Mouse (Mus musculus) ovary, adult 18-20 months (tissue): ENCODE measurements around the gene Fermt2.
A peak's percentile ranks its signal among the peaks of the same experiment; 100 is the strongest.
"Not testable (repeated sequence)": the region's sequence is repeated elsewhere in the genome, so short reads cannot be mapped to it uniquely, and the experiment has no call there.

ENCODE experiments used
- DNase-seq: peaks from one replicate; pipeline ENCODE4 v3.0.0; 2022; ENCODE audit warnings: low spot score, mixed read lengths

Fermt2 gene

DNA sequence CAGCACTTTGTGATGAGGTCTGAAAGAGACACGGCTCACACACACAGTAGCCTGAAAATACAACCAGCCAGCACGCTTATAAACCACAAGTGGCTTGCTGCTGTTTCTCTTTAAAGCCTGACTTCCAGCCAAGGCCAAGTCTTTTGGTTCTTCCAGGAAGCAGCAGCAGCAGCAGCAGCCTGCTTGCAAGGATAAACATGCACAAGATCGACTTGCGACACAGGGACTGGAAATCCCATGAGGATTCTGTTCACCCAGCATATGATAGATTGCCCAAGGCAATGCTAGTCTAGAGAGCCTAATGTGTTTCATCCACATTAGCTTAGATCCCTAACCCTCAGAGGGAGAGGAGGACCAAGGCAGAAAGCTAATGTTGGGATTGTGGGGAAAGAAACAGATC lies 22.0 kb downstream of the Fermt2 start:
- DNase-seq, result peak; percentile 61

DNA sequence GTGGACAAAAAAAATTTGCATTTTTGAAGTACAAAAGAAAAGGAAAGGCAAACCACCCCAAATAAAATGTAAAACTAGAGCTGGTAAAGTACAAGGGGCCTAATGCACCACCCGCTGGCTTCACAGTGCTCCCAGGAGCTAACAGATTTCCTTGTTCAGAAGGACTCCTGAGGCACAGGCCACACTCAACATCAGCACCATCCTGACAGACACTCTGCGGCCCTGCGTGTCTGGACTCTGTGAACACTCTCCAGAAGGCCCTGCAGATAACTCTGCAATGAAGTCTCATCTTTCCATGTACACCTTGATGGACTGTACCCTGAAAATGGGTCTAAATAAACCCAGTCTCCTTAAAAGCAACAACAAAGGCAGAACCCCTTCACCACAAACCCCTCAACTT lies 22.5 kb downstream of the Fermt2 start:
- DNase-seq, result no peak

DNA sequence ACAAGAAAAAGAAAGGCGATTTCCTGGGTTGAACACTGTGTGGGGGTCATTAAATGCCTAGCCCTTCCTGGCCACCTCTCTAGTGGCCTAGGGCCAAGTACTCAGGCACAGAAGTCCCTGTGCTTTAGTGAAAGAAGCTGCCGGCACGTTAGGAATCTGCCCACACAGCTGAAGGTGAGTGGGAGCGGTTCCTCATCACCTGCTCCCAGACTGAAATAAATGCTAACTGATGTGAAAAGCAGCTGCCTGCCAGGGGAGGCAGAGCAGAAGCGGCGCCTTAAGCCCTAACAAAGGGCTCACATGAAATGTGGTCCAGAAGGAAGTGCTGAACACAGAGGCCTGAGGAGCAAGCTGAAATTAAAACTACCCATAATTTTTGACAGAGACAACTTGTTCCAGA lies 22.9 kb downstream of the Fermt2 start:
- peak; percentile 25 for DNase-seq

DNA sequence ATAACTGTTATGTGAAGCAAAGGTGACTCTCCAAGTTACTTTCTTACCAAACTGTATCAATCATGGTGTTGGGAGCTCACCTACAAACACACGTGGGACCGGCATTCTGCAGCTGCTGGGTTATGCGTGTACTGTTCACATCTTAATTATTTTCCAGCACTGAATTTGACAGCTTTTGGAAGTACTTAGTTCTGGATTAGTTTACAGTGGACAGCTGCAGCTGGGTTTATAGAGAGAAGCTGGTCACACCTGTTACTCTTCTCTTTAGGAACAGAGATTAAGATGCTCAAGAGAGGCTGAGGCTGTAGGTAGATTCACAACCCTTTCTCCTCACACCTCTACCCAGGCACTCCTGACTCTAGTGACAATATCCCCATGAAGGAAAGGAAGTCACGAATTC lies 23.8 kb downstream of the Fermt2 start:
- DNase-seq, result no peak

DNA sequence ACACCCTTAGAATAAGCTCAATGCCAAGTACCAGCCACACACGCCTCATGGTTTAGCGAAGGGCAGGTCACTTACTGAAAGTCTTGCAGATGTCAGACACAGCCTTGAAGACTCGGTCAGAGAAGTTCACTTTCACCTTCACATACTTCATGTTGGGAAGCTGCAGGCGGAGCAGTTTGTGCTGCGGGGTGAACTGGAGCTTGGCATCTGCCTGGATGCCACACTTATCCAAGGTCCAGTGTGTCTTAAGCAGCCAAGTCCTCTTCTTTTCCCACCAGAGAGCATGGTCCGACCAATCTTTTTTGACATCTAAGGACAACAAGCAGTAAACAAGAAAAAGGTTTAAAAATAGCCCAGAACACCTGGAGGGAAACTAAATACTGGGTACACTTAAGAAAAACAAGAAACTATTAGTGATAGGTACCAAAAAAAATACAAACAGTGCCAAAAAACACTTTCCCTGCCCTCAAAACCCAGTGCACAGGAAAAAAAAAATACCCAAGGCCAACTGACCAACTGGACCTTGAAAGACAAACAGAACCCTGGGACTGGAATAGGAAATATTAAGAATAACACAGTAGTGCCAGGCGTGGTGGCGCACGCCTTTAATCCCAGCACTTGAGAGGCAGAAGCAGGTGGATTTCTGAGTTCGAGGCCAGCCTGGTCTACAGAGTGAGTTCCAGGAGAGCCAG lies 25.4 kb downstream of the Fermt2 start:
- DNase-seq, result peak; percentile 65

DNA sequence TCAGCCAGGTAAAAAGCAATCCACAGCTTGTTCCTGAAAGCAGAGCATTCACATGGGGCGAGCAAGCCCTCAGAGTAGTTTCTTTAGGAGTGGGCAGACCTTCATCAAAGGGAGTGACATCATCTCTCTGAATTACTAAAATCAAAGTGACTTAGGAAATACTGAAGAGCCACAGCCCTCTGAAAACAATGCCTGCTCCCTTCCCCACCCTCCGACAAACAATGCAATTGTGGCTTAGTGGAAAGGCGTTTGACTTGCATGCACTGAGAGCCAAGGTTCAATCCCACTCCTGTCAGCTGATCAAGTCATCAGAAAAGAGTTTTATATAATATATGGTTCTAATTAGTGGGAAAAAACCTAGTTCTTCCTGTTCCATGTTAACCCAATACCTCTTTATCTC lies 26.0 kb downstream of the Fermt2 start:
- no peak for DNase-seq

DNA sequence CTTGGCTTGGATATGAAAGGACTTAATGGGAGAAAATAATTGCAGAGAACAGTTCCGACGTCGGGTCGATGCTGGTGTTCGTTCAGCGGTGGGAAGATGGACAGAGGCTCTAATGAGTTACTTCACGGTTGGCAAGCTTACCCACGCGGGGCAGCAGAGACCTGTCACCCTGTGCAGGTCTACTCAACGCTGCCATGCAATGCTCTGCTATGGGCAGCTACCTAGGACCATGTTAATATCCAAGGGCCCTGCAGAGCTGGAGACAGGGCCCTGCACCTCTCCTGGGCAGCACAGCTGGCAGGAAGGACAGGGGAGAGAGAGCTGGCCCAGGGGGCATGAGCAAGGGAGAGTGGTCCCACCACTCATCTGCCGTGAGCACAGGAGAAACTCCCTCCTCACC lies 29.9 kb downstream of the Fermt2 start:
- DNase-seq, result no peak

DNA sequence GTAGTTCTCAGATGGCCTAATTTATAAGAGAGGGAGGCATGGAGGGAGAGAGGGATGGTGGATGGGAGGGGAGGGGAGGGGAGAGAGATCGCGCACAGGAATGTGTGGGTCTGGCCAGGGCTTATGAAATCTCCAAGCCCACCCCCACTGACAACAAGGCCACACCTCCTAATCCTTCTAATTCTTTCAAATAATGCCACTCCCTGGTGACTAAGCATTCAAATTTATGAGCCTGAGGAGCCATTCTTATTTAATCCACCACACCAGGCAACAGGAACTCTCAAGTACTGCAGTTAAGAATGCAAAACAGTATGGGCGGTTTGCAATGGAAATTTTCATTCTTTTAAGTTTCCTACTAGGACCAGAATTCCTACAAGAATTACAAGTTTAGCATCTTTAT lies 32.8 kb downstream of the Fermt2 start:
- DNase-seq, result no peak

DNA sequence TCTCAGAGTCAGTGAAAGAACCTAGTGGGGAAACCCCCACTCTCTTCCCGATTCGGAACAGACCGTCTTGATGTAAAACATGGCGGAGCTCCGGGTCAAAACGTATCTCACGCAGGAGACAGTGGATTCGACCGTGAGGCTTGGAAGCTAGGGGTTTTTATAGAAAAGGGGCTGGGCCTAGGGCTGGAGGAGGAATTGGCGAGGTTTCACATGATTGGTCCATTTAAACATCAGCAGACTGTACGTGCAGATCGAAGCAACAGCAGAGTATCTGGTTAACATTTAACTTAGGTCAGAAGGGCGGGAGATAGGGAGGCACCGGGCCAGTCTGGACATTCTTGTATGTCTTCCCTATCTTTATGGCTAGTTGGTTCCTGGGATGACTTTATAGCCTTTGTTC lies 34.1 kb downstream of the Fermt2 start:
- DNase-seq, result not testable (repeated sequence)

DNA sequence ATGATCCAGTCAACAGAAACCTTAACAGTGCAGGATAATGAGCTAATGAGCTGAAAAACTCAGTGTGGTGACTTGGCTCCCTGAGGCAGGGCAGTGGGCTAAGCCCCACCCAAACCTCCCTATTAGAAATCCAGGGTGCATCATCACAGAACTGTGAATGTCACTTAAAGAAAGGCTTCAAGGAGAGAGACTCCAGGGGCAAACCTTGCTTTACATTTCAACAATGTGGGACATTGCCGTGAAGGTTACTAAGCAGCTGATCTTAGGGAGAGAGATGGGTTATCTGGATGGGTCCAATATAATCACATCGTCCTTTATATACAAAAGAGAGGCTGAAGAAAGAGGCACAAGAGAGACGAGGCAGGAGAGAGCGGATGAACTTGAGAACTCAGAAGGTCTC lies 36.0 kb downstream of the Fermt2 start:
- no peak for DNase-seq

DNA sequence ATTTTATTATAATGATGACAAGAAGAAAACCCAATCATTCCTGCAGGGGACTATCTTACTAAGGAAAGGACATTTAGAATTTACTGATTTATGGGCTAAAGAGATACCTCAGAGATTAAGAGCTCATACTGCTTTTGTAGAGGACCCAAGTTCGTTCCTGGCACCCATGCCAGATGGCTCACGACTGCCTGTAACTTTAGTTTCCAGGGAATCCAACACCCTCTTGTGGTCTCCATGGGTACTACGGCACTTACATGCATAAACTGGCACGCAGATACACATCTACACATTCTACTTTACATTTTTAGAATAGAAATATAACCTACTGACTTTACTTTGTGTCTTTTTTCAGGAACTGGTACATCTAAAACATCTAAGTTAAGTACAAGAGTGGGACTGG lies 37.2 kb downstream of the Fermt2 start:
- DNase-seq, result no peak

DNA sequence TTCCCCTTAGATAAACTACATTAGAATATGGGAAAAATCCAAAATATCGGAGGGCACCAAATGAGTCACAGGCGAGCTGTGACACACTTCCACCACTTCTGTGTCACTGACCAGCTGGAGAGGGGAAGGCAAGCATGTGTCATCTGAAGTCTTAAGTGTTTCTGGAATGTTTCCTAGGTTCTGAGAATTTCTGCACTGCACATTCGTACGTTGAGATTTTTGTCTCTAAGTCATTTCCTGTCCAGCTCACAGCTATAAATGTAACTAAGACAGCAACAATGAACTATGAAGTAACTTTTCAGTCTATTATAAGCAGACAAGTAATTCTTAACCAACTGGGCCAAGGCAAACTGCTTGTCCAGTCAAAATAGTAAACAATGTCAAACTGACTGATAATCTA lies 37.9 kb downstream of the Fermt2 start:
- no peak for DNase-seq

DNA sequence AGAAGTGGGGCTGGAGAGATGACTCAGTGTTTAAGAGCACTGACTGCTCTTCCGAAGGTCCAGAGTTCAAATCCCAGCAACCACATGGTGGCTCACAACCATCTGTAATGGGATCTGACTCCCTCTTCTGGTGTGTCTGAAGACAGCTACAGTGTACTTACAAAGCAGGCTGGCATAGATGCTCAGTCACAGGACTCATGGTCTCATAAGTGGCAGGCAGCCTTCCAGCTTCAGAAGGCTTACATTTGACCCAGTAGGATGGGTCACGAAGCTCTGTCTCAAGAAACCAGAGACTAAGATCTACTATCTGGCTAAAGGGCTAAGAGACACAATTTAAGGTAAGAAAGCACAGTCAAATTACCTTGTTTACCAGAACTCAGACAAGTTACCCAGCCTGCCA lies 42.7 kb downstream of the Fermt2 start:
- DNase-seq, result not testable (repeated sequence)

DNA sequence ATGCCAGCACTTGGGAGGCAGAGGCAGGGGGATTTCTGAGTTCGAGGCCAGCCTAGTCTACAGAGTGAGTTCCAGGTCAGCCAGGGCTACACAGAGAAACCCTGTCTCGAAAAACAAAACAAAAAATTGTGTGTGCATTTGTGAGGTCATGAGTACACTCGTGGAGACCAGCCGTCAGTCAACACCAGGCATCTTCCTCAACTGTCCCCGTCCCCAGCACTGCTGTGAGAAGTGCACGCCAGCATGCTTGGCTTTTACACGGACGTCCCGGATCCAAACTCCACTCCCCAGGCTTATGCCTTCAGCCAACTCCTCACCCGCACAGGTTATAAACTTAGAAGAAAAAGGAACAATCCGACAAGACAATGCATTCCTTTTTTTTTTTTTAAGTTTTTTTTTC lies 46.6 kb downstream of the Fermt2 start:
- not testable (repeated sequence) for DNase-seq

DNA sequence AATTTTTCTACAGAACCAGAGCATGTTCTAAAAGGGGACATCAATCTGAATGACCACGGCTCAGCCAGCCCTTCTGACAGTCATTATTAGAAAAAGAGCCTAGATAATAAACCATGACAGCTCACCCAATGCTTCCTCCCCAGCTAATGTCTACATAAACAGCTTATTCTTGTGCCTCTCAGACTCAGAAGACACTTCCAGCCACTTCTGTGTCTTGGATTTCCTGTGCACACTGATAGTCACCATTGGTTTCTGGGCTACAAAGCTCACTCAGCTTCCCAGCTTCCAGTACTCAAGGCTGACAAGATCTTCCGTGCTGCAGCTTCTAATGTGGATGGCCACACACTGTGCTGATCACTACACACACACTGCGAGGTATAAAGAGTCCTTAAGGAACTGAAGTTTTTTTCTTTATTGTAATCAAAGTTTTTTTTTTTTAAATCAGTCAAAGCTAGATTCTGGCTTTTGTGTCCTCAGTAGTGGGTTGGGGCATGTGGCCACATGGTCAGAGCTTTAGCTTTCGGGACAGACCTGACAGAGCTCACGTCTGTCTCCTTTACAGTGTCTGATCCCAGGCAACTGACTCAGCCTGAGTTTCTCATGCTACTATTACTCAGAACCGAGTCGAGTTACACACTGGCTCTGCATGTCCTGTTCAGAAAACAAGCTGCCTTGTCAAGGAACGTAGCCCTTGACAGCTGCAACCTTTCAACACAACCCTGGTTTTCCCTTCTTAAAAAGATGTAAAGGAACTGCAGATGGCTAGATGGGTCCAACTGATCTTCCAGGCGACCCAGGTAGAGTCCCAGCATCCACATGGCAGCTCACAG lies 50.7 kb downstream of the Fermt2 start:
- DNase-seq, result no peak

DNA sequence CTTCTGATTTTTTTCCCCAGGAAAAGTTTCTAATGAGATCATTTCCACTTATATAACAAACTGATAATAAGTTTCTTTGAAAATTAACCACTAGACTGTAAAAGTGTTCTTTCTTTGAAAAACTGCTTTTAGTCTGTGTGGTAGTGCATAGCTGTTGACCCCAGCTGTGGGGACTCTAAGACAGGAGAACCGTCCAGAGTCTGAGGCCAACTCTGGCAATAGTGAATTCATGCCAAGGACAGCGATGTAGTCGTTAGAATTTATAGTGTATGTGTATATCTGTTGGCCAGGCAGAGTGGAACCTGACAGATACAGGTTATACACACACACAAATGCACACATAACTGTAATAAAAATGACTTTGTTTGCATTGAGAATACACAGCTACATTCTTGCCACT lies 51.4 kb downstream of the Fermt2 start:
- no peak for DNase-seq

DNA sequence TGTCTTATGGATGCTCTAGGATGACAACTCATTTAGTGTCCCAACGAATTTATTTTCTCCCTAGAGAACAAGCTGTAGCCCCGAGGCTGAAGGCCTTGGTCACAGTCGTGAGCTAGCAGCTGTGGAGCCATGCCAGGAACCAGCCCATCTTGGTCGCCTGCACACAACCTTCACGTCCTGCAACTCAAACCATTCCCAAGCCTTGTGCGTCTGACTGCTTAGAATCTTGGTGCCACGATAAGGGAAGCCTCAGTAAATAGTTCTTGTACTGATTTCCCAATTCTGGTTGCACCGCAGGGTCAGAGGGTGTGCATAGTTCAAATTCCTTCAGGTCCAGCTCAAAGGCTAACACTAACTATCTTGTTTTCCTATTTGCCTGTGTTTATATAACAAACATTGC lies 52.3 kb downstream of the Fermt2 start:
- DNase-seq, result peak; percentile 70

DNA sequence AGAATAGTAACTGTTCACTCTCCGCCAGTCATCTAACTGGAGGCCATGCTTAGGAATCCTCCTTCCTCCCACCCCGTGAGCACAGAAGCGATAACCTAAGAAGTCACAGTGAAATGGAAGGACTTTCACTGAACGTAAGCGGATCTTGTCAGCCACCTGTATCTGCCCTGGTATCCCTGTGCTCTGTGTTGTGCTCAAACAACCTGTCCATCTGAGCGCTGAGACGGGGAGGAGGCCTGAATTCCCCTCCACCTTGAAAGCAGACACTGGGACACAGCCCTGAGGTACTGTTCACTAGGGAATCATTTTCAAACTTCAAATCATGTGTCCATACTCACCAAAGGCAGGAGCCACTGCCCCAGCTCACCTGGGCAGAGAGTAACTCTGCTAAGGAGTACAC lies 52.9 kb downstream of the Fermt2 start:
- DNase-seq, result no peak

DNA sequence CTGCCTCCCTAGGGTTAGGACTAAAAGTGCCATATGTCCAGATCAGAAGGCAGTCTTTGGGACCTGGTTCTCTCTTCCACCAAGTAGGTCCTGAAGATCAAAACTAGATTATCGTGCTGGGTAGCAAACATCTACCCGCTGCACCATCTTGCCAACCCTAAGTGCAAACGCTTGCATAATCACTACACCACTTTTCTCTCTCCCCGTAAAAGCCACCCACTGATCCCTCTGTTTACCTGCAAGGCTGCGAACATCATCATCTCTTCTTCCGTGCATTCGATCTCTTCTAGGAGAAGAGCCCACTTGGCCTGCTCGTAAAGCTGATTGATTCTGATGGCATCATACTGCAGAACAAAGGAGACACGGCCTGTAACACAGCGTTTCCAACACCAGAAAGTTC lies 57.4 kb downstream of the Fermt2 start:
- DNase-seq, result no peak

DNA sequence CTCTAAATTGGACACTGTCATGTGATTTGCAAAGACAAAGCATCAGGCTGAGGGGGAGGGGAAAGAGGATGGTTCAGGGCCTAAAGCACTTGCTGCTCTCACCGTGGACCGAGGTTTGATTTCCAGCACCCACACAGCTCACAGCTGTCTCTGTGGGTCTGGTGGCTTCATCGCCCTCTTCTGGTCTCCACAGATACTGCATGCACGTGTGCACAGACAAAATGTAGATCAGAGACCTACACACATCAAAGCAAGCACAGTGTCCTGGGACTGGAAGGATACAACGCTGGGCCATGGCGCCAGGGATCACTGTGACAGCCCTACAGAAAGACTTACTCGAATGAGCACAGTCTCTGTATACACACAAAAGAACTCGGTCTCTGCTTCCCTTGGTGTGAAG lies 60.5 kb downstream of the Fermt2 start:
- no peak for DNase-seq

DNA sequence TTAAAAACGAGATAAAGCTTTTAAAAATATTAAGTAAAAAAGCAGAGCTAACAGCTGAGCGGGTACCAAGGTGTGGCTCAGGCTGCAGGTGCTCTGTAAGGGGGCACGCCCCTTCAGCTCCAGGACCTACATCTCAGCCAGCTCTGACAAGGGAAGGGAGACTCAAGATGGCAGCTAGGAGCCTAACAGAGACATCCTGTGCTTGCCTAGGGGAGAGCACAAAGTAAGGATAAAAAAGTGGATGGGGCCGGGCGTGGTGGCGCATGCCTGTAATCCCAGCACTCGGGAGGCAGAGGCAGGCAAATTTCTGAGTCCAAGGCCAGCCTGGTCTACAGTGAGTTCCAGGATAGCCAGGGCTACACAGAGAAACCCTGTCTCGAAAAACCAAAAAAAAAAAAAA lies 63.5 kb downstream of the Fermt2 start:
- DNase-seq, result not testable (repeated sequence)

DNA sequence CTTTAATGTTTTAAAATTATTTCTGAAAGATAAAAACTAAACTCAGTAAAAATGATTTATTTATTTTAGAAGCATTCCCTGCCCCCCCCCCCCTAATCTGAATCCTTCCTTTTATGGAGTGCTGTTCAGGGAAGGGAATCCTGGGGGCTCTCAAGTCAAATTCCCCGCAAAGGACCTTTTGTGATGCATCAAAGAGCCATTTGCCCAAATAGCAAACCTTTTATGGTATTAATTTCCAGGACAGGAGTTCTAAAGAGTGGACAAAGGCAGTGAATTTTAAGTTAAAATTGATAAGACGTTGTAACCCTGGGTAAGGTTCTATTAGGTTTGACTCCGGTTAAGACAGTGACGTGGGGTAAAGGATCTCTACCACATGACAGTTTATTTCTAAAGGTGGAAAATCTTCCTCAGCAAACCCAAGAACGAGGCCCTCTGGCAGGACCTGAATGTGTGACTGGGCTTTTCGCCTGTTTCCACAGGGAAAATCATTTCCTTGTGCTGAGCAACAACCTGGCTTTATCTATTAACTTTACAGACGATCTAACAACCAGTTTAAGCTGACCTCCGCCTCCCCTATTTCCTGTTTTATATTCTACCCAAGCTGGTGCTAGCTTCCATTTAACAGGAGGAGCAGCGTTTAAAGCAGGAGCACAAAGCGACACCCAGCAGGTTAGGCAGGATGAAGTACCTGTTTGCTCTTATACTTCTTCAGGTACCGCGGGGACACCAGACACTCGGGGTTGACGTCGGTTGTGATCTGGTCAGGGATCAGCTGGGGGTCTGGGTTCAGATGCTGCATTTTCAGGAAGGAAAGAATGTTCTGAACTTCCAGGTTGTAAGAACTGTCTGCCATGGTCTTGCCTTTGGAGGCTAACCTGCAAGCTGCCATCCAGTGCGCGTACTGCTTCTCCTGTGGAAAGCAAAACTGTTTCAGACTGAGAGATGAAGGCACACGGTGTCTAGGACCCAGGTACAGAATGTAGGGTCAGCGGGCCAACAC lies 65.6 kb downstream of the Fermt2 start:
- no peak for DNase-seq
